Mouse (Mus musculus) layer of hippocampus, adult 2 months (tissue): ENCODE data around the gene Sez6. TPM values are rescaled to one million over a fixed set of nuclear protein-coding genes. Genes with fewer than 3 reads are reported as not detected.

Experiments
- DNase-seq, 2 experiments: peaks; one replicate each; pipeline ENCODE4 v3.0.0; 2022; ENCODE audit warnings: low spot score in 2 of 2
- H3K27ac ChIP-seq: fragments of 200-600 bp; 2 replicates; pipeline ENCODE4 v1.8.1; 2022
- H3K4me3 ChIP-seq: fragments of 200-600 bp; 2 replicates; pipeline ENCODE4 v1.8.1; 2022; ENCODE audit warnings: mild to moderate bottlenecking
- CTCF ChIP-seq: fragments of 200-600 bp; conservative IDR thresholded peaks from 2 replicates; pipeline ENCODE4 v1.8.1; 2022; ENCODE audit warnings: antibody characterized with exemption, mild to moderate bottlenecking, moderate library complexity
- total RNA-seq, 2 experiments: library from RNA; stranded (reverse); gene quantifications; 2 replicates each; pipeline ENCODE4 v1.2.3; 2021

The Sez6 gene
- total RNA-seq, 2 experiments from 2014 or later: 154 to 159 TPM

- no peak for TF ChIP-seq CTCF
- no peak overlapping the region for H3K27ac ChIP-seq
- no peak for DNase-seq
- H3K4me3 ChIP-seq: no peak overlapping the region
These were observed 32.3 kb downstream of the Sez6 start for GRCm38 (mm10) chr11:77962946-77963345.

DNA sequence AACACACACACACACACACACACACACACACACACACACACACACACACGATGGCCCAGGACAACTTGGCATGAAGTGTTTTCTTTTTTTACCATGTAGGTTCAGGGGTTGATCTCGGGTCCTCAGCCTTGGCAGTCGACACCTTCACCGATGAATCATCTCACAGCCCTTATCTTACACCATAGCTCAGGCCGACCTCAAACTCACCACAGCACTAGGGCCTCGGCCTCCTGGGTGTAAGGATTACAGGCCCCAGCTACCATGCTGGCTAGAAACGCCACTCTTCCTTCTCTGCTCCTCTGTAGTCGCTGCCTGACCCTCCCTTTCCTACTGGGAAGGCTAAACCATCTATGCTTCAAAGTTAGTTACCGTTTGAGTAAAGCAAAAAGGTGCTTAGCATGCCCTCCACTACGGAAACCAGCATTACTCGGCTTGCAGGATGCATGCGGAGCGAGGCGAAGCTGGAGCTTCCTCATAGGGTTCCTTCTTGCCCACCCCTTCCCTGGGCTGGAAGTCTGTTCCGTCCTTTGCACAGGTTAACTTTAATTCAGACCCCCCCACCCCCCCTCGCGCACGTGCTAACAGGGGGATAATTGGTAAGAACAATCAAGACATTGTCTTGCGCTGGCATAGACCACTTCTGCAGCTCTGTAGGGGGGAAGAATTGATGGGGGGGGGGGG is 34.0 kb downstream of the Sez6 start:
- no peak for DNase-seq
- Histone ChIP-seq H3K4me3 (no peak overlapping the region), H3K27ac (peak overlapping the region; percentile 87)
- no peak for TF ChIP-seq CTCF

- no peak for TF ChIP-seq CTCF
- Histone ChIP-seq H3K4me3 (peak overlapping the region; percentile 19), H3K27ac (peak overlapping the region; percentile 87)
- peak; percentile 85 to 91 for DNase-seq
These were observed 34.8 kb downstream of the Sez6 start for GRCm38 (mm10) chr11:77965101-77966036.

GRCm38 (mm10) chr11:77966037-77966391 is 35.4 kb downstream of the Sez6 start:
- peak overlapping the region; percentile 87 for H3K27ac ChIP-seq
- no peak for DNase-seq
- peak overlapping the region; percentile 19 for H3K4me3 ChIP-seq
- no peak for TF ChIP-seq CTCF

GRCm38 (mm10) chr11:77967114-77967513 is 36.5 kb downstream of the Sez6 start:
- no peak overlapping the region for H3K4me3 ChIP-seq
- TF ChIP-seq CTCF: peak; percentile 89
- peak; percentile 75 to 84 for DNase-seq
- H3K27ac ChIP-seq: no peak overlapping the region

- Histone ChIP-seq H3K4me3 (no peak overlapping the region), H3K27ac (no peak overlapping the region)
- no peak for TF ChIP-seq CTCF
- no peak for DNase-seq
These were observed 38.2 kb downstream of the Sez6 start for GRCm38 (mm10) chr11:77968786-77969185.

GRCm38 (mm10) chr11:77970718-77971117 is 40.1 kb downstream of the Sez6 start:
- peak; percentile 58 for TF ChIP-seq CTCF
- Histone ChIP-seq H3K27ac (no peak overlapping the region), H3K4me3 (no peak overlapping the region)
- DNase-seq: no peak

- no peak for TF ChIP-seq CTCF
- DNase-seq: no peak
- H3K4me3 ChIP-seq: no peak overlapping the region
- no peak overlapping the region for H3K27ac ChIP-seq
These were observed 42.9 kb downstream of the Sez6 start for GRCm38 (mm10) chr11:77973520-77973919.

- H3K27ac ChIP-seq: no peak overlapping the region
- DNase-seq: no peak
- no peak overlapping the region for H3K4me3 ChIP-seq
- no peak for TF ChIP-seq CTCF
These were observed 43.7 kb downstream of the Sez6 start for GRCm38 (mm10) chr11:77974325-77974724.

GRCm38 (mm10) chr11:77975873-77976272 is 45.3 kb downstream of the Sez6 start:
- no peak overlapping the region for H3K27ac ChIP-seq

DNA sequence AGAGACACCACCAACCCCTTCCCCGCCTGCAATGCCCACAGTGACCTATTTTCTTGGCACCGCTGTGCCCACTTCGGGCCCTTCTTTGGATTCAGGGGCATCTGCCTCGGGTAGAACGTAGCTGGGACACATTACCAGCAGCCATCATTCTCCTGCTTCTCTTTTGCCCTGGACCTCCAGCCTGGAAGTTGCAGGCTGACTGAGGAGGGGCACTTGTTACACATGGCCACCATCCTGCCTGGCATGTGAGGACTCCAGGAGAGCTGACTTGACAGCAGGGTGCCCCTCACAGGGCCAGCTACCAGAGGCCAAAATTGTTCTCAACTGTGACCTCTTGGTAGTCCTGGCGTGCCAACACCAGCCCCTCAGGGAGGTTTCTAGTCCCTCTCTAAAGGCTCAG is 47.6 kb downstream of the Sez6 start:
- no peak for DNase-seq
- no peak overlapping the region for H3K27ac ChIP-seq
- H3K4me3 ChIP-seq: no peak overlapping the region
- TF ChIP-seq CTCF: no peak

More at GRCm38 (mm10) chr11:77975873-77976272, 45.3 kb downstream of the Sez6 start:
- no peak for DNase-seq
- TF ChIP-seq CTCF: peak; percentile 30; the same call in 1 of the 2 replicates
- no peak overlapping the region for H3K4me3 ChIP-seq

DNA sequence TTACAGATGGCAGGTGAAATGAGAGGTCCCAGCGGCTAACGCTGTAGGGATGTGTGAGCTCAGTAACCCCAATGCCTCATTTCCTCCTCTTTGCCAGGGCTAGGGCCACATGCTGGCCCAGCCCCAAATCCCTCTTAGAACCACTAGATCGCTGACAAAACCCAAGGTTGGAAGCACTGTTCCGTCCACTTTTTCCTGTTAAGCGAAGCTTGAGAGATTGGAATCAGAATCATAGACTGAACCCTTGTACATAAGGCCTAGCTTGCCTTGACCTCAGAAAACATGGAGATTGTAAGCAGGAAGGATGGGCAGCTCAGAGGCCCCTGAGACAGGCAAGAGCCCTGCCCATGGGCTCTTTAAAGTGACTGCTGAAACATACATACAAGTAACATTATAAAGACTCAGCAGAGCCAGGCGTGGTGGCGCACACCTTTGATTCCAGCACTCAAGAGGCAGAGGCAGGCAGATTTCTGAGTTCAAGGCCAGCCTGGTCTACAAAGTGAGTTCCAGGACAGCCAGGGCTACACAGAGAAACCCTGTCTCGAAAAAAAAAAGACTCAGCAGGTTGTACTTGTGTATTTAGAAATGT is 48.7 kb downstream of the Sez6 start:
- no peak for TF ChIP-seq CTCF
- no peak for DNase-seq
- H3K27ac ChIP-seq: no peak overlapping the region

More for the DNA sequence above, 48.7 kb downstream of the Sez6 start:
- H3K4me3 ChIP-seq: no peak overlapping the region
